Mouse (Mus musculus) bone marrow macrophage, adult 2 months (primary cell): ENCODE results near the gene Frmd4a. TPM values are rescaled to one million over a fixed set of nuclear protein-coding genes. Genes with fewer than 3 reads are reported as not detected.

Experiments
- H3K27ac ChIP-seq: 2 replicates; pipeline ENCODE4 v1.5.1; 2012; ENCODE audit warnings: low read depth, low read length; ENCODE audit not compliant: insufficient read depth
- H3K4me1 ChIP-seq: 2 replicates; pipeline ENCODE4 v1.6.1; 2012; ENCODE audit warnings: low read length; ENCODE audit not compliant: control insufficient read depth, insufficient read depth
- H3K4me3 ChIP-seq: 2 replicates; pipeline ENCODE4 v1.5.1; 2012; ENCODE audit warnings: mild to moderate bottlenecking, low read length, moderate library complexity; ENCODE audit not compliant: insufficient read depth
- CTCF ChIP-seq: IDR thresholded peaks from 2 replicates; pipeline ENCODE4 v1.5.1; 2012; ENCODE audit warnings: low read depth, mild to moderate bottlenecking, low read length, moderate library complexity
- POLR2A ChIP-seq: IDR thresholded peaks from 2 replicates; pipeline ENCODE4 v1.6.1; 2012; ENCODE audit warnings: mild to moderate bottlenecking, low read depth, low read length, borderline replicate concordance
- polyA plus RNA-seq: library from polyadenylated mRNA; stranded (reverse); fragments of >200 nt; gene quantifications from 2 replicates; pipeline ENCODE4 v1.2.4, GENCODE M21; 2012; ENCODE audit not compliant: missing spikeins, insufficient read depth, insufficient read length

Gene Frmd4a
- polyA plus RNA-seq, 1 experiment = 29.7 TPM

DNA sequence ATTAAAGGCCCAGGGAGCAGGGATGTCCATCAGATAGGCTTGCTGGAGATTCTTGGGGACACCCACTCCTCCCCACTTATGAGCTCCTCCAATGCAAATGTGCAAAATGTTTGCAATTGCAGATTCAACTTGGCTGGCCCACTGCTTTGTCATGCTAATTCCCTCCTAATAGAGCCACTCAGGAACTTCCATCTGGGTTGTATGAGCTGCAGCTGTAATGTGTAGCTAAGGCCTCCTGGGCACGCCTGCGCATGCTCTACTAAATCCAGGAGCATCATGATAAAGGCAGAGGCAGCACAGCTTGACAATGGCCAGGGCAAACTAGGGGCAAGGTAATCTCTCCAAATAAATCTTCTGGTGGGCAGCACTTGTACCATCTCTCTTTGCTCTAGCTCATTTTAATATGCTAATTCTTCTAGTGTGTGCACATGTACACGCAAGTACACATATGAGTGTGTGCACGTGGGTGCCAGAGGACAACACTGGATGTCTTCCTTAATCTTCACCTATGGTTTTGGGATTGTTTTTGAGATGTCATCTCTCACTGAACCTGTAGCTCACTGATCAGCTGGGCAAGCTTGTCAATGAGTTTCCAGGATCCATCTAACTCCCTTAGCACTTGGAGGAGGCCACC lies 403.3 kb downstream of the Frmd4a start:
- peaks cover 5% of the 10 kb centered on the region for H3K4me1 ChIP-seq
- no peak overlapping the region for H3K27ac ChIP-seq
- no peak overlapping the region for H3K4me3 ChIP-seq
- no peak for TF ChIP-seq CTCF
- no peak for TF ChIP-seq POLR2A

DNA sequence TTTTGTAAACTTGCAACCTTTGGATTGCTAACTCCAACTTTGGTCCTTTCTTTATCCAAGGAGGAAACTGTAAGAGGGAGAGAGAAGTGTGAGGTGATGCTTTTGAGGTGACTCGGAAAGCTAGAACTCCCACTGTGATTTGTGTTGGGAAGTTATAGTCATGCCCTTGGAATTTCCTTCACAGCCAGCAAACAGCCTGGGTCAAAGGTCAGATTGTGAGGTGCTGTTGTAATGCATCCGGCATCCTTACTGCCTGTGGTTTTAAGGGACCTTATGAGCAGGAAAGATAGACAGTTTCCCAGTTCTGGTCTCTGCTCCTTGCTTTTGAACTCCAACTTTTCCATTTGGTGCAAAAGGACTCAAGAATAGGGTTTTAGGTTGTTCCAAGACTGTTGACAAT lies 404.2 kb downstream of the Frmd4a start:
- no peak overlapping the region for H3K27ac ChIP-seq
- peaks cover 5% of the 10 kb centered on the region for H3K4me1 ChIP-seq
- H3K4me3 ChIP-seq = no peak overlapping the region
- TF ChIP-seq POLR2A (no peak), CTCF (no peak)

DNA sequence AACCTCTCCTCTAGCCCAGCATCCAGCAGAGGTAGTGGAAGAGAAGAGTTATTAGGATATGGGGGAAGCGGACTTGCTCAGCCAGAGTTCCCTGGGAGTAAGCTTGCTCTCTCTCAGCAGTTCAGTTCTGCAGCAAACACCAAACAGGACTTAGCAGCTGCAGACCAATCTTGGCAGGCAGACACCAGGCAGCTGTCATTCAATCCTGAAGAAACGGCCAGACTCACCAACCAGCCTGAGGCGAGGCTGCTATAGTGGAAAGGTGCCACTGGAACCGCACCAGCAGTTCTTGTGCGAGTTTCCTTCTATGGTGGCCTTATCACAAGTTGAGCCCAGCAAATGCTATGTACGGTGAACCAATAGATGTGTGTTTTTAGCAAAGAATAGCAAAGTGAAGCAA lies 406.4 kb downstream of the Frmd4a start:
- H3K4me1 ChIP-seq = peaks cover 3% of the 10 kb centered on the region; the same call in 1 of the 2 replicates
- TF ChIP-seq CTCF (no peak), POLR2A (no peak)
- no peak overlapping the region for H3K27ac ChIP-seq
- H3K4me3 ChIP-seq = no peak overlapping the region

DNA sequence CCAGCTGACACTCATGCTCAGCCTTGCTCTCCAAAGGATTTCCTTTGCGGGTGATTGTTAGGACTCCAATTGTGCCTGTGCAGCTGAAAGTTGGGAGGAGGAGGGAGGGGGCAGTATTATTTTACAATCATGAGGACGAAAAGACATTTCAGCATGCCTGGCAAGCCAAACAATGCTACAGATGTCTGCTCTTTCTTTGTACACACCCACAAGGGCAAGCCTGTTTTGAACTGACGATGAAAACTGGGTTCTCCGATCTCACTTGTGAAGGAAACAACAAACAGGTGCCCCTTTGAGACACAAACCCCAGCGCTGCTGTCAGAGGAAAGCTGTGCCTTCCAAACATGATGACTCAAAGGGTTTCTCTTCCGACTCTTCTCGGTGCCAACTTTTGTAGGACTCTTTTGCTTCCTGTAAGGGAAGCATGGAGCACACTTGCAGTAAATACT lies 410.9 kb downstream of the Frmd4a start:
- H3K4me1 ChIP-seq = peaks cover 5% of the 10 kb centered on the region
- TF ChIP-seq CTCF = no peak
- TF ChIP-seq POLR2A = no peak
- no peak overlapping the region for H3K27ac ChIP-seq
- no peak overlapping the region for H3K4me3 ChIP-seq

DNA sequence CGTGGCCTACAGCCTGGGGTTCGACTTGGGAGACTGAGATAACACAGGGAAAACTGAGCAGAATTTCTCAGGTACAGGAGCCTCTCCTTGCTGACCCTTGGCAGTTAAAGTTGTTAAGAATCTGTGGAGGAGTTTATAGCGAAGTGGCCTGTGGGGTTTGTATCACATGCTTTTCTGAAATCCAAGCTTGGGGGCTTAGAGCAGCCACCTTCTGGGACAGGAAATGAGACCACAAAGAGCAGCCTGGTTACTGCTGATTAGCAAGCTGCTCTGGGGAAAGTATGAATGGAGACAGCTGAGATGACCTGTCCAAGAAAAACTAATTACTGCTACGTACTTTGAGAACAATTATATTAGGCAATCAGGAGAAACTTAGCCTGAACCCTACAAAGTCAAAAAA lies 415.6 kb downstream of the Frmd4a start:
- Histone ChIP-seq H3K4me3 (no peak overlapping the region), H3K27ac (no peak overlapping the region), H3K4me1 (peaks cover 9% of the 10 kb centered on the region)
- no peak for TF ChIP-seq POLR2A
- TF ChIP-seq CTCF = no peak

DNA sequence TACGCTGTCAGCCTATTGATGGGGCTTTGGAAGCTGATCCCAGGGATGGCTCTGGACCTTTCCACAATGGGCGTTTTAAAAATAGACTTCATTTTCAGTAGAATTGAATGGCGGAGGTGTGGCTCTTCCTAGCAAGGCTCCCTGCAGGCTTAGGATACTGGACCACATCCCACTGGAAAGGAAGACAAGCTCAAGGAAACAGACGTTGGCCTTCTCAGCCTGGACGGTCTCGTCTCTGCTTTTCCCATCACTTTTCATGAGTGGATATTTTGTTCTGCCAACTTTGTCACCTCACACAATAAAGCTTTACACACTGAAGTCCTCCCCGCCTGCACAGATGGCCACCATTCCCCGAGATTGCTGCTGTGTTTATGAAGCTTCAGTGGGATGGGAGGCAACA lies 417.5 kb downstream of the Frmd4a start:
- no peak for TF ChIP-seq CTCF
- no peak for TF ChIP-seq POLR2A
- H3K4me3 ChIP-seq = no peak overlapping the region
- H3K4me1 ChIP-seq = peaks cover 7% of the 10 kb centered on the region
- H3K27ac ChIP-seq = no peak overlapping the region

DNA sequence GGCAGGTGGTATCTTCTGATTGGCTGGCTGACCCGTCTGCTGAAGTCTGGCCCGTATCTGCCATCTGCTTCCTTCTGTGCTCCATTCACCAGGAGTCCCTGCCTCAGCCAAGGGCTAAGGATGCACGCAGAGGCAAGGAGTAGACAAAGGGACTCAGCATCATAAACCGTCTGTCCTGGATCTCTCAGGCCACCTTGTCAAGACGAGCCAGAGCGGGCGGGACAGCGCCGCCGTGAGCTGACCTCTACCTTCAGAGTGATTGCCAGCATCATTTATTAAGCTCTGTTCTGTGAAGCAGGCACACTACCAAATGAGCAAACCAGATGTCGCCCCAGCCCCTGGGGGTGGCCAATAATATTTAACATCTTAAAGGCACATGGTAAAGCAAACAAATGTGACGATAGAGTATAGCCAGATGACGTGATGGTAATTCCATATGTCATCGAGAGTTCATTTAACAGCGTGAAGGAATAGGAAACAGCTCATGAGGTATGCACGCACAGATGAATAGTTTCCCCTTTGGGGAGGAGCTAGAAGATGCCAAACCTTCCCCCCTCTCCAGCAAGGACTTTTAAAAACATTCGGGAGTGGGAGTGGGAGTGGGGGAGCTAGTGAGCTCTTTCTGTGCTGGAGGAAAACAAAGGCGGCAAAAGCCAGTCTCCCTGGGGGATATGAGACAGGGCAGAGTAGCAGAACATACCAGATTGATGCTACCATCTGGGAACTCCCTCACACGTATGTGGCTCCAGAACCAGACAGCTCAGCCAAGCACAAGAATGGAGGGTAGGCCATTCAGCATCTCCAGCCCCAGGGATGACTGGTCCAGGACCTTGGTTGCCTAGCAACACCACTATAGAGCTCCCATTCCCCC lies 419.1 kb downstream of the Frmd4a start:
- Histone ChIP-seq H3K4me1 (peaks cover 4% of the 10 kb centered on the region), H3K27ac (no peak overlapping the region), H3K4me3 (no peak overlapping the region)
- TF ChIP-seq CTCF = no peak
- TF ChIP-seq POLR2A = no peak

DNA sequence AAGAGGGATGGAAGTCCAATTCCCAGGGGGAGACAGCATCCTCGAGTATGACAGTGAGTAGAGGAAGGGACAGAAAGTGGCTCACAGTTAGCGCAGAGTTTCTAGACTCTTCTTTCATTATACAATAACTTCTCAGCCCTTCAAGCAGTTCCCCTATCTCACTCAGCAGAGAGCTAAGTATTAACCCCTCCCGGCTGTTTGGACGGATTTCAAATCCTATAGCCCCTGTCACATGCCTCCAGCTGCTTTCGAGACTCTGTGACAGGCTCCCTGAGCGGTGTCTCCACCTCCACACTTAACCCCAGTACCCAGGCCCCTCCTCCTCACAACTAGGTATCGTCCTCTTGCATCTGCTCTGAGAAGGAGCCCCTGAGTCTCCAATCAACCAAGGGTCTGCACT lies 421.2 kb downstream of the Frmd4a start:
- no peak overlapping the region for H3K27ac ChIP-seq
- no peak overlapping the region for H3K4me3 ChIP-seq
- peaks cover 4% of the 10 kb centered on the region for H3K4me1 ChIP-seq
- TF ChIP-seq CTCF (no peak), POLR2A (no peak)

DNA sequence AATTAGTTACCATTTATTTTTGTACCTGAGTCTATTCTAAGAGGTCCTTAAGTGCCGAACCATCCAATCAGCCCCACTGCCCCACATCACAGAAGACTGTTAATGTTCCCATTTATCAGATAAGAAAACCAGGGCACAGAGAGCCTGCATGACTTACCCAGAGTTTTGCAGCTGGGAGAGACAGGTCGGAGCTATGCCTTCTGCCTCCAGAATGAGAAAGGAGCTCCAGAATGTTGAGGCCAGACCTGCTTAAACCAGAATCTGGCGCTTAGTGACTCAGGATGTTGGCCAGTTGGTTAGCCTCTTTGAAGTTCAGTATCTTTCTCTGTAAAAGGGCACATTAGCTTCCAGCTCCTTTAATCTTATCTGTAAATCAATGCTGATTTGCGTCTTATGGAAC lies 422.4 kb downstream of the Frmd4a start:
- TF ChIP-seq CTCF (no peak), POLR2A (no peak)

DNA sequence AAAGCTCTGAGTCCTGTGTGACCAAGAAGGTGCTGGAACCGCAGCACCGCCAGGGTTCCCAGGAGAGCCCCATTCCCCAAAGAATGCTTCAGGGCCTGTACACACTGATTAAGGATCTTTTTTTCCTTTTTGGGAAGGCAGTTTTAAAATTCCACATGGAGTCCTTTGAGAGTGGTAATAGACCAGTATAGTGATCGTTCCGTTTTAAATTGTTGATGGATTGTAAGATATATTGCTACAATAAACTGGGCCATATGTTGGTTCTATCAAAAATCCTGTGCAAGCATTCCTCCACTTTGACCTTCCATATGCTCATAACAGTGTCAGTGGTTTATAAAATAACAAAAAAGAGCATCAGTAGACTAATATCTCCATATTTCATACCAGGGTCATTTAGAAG lies 424.3 kb downstream of the Frmd4a start:
- no peak overlapping the region for H3K27ac ChIP-seq
- H3K4me3 ChIP-seq = no peak overlapping the region
- TF ChIP-seq POLR2A (no peak), CTCF (no peak)
- peaks cover 11% of the 10 kb centered on the region for H3K4me1 ChIP-seq

More for the DNA sequence above, 422.4 kb downstream of the Frmd4a start:
- no peak overlapping the region for H3K27ac ChIP-seq
- H3K4me1 ChIP-seq = peaks cover 4% of the 10 kb centered on the region
- no peak overlapping the region for H3K4me3 ChIP-seq
